Mouse (Mus musculus) urinary bladder, postnatal 4 days (tissue): ENCODE measurements around the gene Atp6ap1.

Source experiments
- DNase-seq, 2 experiments: peaks; one replicate each; pipeline ENCODE4 v3.0.0; 2021 to 2022; ENCODE audit warnings: low spot score in 2 of 2

The Atp6ap1 gene

DNA sequence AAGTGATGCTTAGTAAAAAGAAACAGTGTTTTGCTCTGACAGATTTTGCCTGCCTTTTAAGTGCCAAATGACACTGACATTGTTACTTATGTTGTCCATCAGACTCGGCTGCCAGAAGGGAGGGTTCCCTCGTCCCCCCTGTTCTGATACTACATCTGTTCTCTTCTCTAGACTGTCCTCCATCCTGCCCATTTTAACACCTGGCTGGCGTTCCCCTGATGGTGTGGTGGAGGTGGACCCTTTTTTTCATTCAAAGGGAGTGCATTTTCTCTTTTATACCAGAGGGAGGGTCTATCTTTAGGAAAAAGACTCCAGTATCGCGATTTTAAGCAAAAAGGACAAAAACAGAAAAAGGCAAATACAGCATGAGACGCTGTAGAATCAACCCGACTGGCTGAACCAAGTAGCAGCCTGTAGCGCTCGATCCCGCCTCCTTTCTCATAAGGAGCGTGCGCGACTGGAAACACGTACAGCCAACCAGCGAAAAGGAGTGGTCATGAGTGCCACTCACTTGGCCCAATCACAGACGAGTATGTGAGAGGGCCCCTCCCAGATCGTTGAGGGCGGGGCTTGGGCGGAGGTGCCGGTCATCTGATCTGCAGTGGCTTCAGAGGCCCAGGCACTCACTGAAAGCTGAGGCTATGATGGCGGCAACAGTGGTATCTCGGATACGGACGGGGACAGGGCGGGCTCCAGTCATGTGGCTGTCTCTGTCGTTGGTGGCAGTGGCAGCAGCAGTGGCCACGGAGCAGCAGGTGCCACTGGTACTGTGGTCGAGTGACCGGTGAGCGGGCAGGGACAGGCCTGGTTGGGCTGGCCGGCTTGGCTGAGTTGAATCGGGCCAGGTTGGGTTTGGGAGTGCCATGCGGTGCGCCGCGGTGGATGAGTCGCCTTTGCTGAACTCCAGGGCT is at the start of gene Atp6ap1:
Gene Atp6ap1, plus strand, starts transcription at position 560 of the 911 bp plus-strand sequence.
- DNase-seq = peak; percentile 91 to 94

DNA sequence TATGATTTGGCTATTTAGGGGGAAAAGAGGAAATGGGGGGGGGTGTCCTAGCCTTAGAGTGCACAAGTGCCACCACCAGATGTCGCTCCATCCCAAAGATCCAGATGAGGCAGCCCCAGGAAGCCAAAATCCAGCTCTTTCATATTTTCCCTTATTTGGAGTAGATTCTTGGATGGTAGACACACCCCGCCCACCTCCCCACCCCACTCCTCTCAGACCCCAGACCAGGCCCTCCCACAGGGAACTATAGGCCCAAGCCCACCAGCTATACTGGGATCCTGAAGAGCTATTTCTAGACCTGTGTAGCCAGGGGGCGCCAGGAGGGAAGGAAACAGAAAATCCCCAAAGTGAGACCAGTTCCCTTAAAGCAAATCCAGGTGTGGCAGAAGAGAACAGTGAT is 48.2 kb upstream of the Atp6ap1 start:
- peak in 1 of 2 experiments; percentile 50 for DNase-seq

DNA sequence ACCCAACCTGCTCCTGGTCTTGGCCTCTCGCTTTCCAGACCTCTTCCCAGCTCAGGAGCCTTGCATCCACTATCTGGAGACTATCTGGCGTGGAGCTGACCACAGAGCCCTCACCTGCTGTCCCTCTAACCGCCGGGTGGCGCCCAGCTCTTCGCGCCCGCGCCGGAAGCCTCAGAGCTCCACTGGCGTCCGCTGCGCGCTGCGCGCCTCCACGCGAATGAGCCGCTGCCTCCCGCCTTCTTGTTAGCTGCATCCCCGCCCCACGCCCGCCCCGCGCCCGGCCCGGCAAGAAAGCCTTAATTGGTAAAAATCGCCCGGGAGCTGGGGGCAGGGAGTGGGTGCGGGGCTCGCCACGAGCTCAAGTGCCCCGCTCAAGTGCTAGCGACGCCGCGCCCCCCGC is 47.3 kb upstream of the Atp6ap1 start, which contains the start of gene Flna:
Gene Flna, minus strand, starts transcription at position 206 of the 400 bp plus-strand sequence.
- peak; percentile 68 to 75 for DNase-seq

DNA sequence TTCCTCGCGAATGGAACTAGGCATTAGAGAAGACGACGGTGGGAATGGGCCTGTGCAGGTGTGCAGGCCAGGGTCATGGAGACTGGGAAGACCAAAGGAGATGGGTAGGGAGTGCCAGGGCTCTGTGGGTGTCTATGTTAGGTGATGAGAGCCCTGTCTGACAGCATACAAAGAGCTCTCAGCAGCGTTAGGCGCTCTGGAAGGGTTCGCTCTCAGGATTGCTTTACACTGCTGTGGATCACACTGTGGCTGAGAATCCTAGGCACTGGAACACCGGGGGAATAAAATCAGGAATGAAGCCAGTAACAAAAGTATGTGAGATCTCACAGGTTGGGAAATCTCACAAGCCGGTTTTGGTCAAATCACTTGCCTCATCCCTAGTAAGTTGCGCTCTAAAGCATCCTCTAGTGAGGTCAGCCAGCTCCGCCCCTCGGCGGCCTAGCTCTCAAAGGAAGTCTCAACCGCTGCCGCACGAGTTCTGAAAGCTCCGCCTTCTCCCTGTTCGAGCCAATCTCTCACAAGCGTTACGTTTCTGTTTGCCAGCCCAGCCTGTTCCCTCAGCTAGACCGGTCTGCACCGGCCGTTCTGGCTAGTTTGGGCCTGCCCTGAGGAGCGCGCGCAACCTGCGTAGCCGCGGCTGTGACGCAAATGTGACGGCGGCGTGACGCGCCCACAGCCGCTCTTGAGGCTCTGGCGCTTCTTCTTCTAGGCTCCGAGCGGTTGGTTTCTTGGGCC is 42.6 kb upstream of the Atp6ap1 start, which contains the start of gene Emd:
Gene Emd, plus strand, starts transcription at position 535 of the 735 bp plus-strand sequence.
- peak; percentile 84 to 85 for DNase-seq

DNA sequence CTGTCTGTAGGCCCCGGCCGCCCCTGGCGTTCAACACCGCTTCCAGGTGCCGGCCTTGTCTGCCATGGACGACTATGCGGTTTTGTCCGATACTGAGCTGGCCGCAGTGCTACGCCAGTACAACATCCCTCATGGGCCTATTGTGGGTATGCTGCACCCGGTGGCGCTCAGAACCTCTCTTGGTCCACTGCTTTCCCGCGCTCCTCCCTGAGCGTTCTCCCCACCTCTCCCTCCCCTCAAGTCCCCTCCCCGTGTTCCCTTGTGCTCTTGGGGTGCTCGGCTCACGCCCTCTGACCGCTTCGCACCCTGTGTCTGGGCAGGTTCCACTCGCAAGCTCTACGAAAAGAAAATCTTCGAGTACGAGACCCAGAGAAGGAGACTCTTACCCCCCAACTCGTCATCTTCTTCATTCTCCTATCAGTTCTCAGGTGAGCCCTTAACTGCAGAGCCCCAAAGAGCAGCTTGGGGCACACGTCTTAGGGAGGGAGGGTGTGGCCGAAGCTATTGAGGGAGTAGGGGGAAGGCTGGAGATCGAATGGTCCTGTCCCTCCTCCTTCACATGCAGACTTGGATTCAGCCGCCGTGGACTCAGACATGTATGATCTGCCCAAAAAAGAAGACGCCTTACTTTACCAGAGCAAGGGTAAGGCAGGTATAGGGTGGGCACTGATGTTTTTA is 41.9 kb upstream of the Atp6ap1 start:
- no peak for DNase-seq

DNA sequence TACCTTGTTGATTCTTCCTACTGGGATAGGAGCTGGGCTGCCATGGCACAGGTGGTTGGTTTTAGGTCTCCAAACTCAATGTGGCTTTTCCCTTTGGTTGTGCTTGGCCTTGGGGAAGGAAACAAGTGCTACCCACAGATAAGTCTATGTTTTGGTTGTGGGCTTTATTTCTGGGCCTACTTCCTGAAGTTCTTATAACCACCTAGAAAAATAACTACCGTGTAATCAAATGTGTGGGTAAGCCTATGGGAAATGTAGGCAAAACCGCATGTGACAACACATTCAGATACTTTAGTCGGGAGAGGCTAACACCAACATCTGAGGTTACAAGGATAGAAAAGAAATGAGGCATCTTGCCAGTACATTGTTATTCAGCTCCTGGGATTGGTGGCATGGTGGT is 39.2 kb upstream of the Atp6ap1 start:
- no peak for DNase-seq

DNA sequence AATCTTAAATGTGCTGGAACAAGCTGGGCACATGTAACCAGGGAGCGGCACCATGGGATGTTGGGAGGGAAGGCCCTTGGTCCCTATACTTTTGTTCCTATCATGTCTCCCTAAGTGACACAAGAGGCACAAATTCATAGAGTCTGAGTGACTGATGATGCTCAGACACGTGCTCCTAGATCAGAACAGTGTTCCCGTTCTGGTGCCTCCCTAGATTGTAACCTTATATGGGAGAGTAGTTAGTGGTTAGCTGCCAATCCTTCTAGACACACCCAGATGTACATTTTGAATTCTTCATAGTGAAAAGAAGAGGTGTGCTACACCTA is 27.2 kb upstream of the Atp6ap1 start:
- no peak for DNase-seq

DNA sequence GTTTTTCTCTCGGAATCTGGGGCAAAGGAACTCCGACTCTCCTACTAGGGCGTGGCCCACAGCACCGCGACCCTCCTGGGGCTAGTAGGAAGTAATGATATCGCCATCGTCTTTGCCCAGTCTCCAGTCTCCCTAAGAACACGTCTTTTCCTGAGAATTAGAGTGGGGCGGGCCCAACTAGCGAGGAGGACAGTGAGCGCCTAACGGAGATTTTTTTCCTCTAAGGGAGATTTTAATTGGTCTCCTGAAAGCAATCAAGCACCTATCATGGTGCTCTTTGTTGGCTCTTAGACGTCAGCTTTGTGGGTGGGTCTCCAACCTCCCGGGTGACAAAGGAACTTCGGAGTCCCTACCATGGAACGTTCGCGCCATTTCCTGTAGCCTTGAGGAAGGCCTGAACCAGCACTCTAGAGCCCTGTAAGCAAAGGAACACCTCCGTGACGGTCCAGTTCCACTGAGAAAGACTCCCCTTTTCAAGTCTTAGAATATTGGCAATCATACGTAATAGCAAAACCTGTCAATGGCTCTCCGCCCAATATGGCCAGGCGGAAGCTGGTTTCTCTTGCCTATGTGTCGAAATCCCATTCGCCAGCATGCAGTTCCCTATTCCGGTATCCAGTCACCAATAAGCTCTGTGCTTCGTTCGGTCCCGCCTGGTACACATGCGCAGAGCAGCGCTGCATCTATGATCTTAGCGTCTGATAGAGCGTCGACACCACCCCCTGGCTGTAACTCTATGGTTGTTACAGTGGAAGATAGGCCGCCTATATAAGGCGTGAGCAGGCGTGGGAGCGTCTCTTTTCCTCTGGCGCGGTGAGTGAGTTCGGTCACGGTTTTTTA is 26.6 kb upstream of the Atp6ap1 start, which contains the start of gene Rpl10:
Gene Rpl10, plus strand, starts transcription at position 751 of the 840 bp plus-strand sequence.
- DNase-seq = peak; percentile 87 to 88

DNA sequence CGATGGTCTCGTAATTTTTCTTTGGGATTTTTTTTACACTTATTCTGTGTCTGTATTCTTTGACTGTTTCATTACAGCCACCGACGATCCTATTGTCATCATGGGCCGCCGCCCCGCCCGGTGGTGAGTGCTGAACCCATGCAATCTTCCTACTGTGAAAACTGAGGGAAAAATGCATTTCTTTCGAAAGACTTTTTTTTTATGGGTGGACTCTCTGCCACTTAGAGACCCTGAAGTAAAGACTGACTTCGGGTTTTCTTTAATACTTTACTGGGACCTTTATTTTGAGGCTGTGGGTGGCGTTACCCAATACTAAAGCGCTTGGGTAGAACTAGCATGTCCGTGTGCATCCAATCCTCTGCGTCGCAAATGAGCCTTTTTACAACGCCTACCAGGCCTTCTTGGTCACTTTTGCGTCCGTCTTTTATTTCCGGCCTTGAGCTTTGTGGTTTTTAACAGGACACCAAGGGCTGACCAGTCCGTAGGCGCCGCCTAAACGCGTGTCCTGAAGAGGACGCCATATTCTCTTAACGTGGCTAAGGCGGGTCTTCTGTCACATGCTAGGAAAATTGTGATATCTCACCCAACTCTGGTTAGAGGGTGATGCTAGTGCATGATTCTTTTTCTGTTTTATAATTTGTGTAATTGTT is 25.9 kb upstream of the Atp6ap1 start:
- DNase-seq = peak in 1 of 2 experiments; percentile 20

DNA sequence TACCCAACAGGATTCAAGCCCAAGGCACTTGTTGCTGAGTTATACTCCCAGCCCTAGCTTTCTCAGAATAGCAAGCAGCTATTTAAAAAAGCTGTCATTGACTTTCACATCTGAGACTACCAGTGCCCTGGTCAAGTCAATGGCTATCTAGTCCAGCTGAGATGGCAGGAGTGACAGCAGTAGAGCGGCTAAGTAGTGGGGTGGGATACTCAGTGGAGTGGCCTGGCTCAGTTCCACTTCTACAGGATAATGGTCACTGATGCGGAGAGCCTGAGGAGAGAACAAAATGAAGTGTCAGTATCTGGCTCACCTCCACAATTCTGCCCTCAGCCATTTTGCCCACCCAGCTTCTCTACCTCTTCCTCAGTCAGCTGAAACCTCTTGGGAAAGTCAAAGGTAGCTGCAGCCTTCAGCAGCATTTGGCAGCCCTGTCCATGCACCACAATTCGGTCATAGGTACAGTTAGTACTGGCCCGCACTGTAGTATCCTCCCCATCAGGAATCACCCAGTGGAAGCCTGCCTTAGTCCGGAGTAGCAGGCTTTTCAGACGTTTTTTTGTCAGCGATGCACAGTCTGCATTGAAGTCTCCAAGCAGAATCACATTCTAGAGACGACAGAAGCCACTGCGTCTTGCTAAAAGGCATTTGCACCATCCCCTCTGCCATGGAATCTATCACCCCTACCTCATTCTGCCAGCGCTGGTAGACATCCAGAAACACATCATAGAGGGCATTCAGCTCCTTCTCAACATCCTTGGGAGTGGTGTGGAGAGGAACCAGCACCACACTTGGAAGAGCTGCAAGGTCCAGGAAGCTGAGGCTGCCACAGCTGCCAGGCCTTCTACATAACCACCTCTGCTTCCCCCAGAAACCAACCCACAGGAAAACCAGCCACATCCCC is 23.2 kb upstream of the Atp6ap1 start:
- no peak for DNase-seq

DNA sequence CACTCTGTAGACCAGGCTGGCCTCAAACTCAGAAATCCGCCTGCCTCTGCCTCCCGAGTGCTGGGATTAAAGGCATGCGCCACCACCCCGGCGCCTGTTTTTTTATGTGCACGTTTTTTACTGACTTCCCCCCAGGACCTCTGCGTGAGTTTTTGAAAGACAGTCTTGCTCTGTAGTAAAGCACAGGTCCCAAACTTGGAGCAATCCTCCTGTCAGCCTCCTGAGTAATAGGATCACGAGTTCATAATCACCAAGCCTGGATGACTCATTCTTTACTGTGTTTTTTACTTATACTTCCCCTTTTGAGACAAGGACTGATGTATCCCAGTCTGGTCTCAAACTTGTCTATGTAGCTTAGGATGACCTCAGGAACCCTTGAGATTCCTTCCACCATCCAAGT is 19.0 kb upstream of the Atp6ap1 start:
- DNase-seq = no peak

DNA sequence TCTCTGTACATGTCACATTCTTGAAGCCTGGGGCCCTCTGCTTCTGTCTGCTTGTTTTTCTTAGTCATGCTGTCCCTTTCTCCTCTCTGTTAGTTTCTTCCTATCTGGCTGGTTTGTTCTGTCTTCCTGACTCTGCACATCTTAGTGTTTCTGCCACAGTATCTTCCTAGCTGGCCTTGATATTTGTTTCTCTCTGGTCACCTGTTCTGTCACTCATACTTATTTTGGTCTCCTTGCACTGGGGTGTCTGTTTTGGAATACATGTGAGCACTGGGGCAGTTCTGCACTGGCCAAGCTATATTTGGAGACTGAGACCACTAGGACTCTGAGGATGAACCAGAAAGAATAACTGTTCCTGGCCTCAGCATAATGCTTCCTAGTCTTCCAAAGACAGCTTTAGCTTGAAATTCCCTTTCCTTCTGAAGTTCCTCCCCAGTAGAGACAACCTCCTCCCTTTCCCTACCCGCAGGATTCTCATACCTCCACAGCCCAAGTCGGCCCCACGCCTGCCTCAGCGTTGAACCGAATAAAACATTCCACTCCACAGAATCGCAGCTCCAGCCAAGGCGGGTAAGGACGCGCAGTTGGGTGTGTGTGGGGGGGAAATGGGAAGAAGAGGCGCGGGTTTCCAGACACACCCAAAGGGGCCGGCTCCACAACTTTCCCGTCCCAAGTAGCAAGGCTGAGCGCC is 15.7 kb upstream of the Atp6ap1 start:
- DNase-seq = no peak

DNA sequence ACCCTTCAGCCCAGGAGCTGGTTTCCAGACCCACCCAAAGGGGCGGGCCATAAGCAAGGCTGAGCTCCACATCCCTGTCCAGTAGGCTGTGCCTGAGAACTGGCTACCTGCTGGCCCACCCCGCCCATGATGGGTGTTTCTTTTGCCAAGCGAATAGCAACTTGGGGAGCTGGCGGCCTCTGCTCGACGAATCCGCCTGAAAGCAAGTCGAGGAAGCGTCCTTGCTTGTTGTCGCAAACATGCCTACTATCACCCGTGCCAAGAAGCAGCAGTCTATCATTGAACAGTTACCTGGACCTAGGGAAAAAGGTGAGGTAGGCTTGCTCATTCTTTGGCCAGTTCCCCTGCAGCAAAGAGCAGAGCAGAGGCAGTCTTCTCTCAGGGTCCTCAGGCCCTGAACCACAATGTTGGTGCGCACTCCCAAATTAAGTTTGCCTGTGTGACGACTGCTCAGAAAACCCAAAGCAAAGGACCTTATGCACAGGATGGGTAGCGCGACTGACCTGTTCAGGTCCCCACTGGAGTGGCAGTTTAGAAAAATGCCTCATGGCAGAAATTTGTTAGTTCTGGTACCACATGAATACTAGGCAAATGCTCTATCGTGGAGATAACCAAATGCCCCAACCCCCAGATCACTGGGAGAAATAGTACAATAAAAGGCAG is 15.0 kb upstream of the Atp6ap1 start, which contains the start of the genes Taz and Dnase1l1:
Gene Taz, plus strand, starts transcription at position 181 of the 663 bp plus-strand sequence.
Gene Dnase1l1, minus strand, starts transcription at position 606 of the 663 bp plus-strand sequence.
- peak; percentile 76 to 81 for DNase-seq

DNA sequence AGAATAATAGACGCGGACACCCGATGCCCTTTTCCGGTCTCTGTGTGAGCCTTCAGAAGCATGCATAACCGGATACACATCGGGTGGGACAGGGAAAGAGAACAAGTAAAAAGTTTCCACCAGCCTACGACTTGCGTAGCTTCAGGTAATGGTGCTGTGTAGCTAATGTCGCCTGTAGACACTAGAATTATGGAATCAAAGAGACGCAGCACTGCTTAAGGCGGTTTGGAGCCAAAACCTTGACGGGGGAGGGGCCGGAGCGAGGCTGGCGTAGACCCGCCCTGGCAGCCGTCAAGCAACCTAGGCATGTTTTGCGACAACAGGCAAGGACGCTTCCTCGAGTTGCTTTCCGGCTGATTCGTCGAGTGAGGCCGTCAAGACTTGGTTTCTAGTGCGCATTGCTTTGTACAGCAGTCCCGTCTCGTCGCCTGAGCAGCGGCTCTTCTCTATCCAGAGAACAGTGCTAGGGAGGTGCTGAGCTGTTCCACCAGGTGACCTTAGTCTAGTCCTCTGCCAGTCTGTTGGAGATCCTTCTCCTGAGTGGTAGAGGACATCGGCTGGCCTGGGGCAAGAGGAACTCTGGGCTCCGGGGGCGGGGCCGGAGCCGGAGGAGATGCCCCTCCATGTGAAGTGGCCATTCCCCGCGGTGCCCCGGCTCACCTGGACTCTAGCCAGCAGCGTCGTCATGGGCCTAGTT is 14.4 kb upstream of the Atp6ap1 start:
- peak; percentile 75 to 81 for DNase-seq

DNA sequence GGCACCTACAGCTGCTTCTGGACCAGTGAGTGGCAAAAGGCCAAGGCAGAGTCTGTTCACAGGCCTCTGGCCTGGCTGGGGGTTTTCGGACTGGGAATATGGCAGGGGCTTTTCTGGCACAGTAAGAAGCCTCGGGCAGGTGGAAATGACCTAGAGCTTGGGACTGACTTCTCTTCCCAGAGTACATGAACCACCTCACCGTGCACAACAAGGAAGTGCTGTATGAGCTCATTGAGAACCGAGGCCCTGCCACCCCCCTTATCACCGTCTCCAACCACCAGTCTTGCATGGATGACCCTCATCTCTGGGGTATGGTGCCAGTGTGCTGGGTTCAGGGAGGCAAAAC is 13.8 kb upstream of the Atp6ap1 start:
- no peak for DNase-seq

DNA sequence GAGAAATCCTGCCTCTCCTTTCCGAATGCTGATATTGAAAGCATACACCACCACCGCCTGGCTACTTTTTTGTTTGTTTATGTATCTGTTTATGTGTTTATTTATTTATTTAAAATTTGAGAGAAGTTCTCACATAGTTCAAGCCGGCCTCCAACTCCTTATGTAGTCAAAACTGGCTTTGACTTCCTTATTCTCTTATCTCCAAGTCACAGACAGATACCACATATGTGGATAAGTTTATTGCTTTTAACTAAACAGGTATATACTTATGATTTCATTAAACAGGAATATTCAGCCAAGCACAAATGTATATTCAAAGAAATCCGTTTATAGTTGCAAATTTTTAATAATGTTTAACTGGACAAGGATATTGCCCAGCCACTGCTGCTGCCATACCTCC is 3.5 kb upstream of the Atp6ap1 start:
- no peak for DNase-seq

DNA sequence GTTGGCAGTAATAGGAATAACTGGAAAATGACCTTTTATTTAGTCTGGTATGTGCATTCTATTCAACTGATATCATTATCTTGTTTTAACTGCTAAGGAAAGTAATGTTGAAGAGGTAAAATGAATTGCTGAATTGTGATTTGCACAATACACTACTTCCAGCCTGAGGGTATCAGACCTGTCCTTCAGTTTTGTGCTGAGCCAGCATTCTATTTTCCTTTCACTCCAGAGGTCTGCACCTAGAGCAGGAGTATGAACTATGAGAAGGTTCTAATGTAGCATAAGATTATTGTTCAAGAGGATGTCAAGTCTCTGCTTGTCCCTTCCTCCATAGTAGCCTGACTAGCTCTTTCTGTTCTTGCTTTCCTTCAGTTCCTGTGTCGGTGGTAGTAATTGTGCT is 1.5 kb downstream of the Atp6ap1 start:
- DNase-seq = no peak

DNA sequence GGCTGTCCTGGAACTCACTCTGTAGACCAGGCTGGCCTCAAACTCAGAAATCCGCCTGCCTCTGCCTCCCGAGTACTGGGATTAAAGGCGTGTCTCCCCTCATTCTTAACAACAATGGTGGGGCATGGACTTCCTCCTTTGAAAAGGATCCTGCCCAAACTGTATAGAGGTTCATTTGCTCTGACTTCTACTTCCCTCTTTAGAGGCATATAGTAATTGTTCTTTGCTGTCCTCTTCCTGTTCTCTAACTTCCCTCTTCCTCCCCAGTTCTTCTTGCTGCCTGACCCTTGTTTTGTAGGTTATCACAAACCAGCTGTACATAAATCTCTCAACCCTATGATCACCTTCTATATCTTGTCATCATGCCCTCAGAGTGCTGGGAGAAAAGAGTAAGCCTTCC is 2.8 kb downstream of the Atp6ap1 start:
- no peak for DNase-seq
